Mouse (Mus musculus) myocyte (in vitro differentiated cells): ENCODE measurements around the gene Iqsec2. TPM values are rescaled to one million over a fixed set of nuclear protein-coding genes. Genes with fewer than 3 reads are reported as not detected.
A peak's percentile ranks its signal among the peaks of the same experiment; 100 is the strongest.

Experiments
- H3K27me3 ChIP-seq: one replicate; pipeline ENCODE4 v1.6.1; 2011; ENCODE audit not compliant: control insufficient read depth, insufficient read depth, insufficient read length
- H3K36me3 ChIP-seq: one replicate; pipeline ENCODE4 v1.6.1; 2011; ENCODE audit not compliant: control insufficient read depth, insufficient read depth
- H3K4me2 ChIP-seq: one replicate; pipeline ENCODE4 v1.6.1; 2011; ENCODE audit warnings: low read depth, control low read depth
- H3K4me3 ChIP-seq: one replicate; pipeline ENCODE4 v1.5.1; 2011; ENCODE audit warnings: mild to moderate bottlenecking, control low read depth, moderate library complexity
- H3K79me2 ChIP-seq: one replicate; pipeline ENCODE4 v1.6.1; 2011; ENCODE audit not compliant: control insufficient read depth, insufficient read depth
- H3ac ChIP-seq: one replicate; pipeline ENCODE4 v1.6.1; 2011; ENCODE audit not compliant: control insufficient read depth, insufficient read length
- CEBPB ChIP-seq: IDR thresholded peaks from 2 replicates; pipeline ENCODE4 v1.6.1; 2011; ENCODE audit warnings: mild to moderate bottlenecking, moderate library complexity; ENCODE audit not compliant: poor library complexity, insufficient read depth, severe bottlenecking
- E2F4 ChIP-seq: IDR thresholded peaks from one replicate; pipeline ENCODE4 v1.6.1; 2011; ENCODE audit warnings: mild to moderate bottlenecking, control low read depth, moderate library complexity; ENCODE audit not compliant: insufficient read depth
- MAX ChIP-seq: IDR thresholded peaks from one replicate; pipeline ENCODE4 v1.6.1; 2011; ENCODE audit warnings: low read depth, mild to moderate bottlenecking, control low read depth
- MYOD1 ChIP-seq, 3 experiments: IDR thresholded peaks; one replicate each; pipeline ENCODE4 v1.6.1; 2011; ENCODE audit warnings: control low read depth in 2 of 3, low read depth in 2 of 3, mild to moderate bottlenecking in 2 of 3, moderate library complexity in 1 of 3; ENCODE audit not compliant: insufficient read length in 2 of 3, control insufficient read depth in 1 of 3
- MYOG ChIP-seq, 3 experiments: IDR thresholded peaks; one replicate each; pipeline ENCODE4 v1.6.1; 2011; ENCODE audit warnings: control low read depth in 2 of 3, low read depth in 2 of 3, mild to moderate bottlenecking in 2 of 3; ENCODE audit not compliant: insufficient read length in 2 of 3, control insufficient read depth in 1 of 3, insufficient read depth in 1 of 3
- POLR2A ChIP-seq: IDR thresholded peaks from one replicate; pipeline ENCODE4 v1.6.1; 2011; ENCODE audit warnings: low read depth, mild to moderate bottlenecking, control low read depth, moderate library complexity; ENCODE audit not compliant: insufficient read length
- POLR2AphosphoS2 ChIP-seq: IDR thresholded peaks from one replicate; pipeline ENCODE4 v1.6.1; 2011; ENCODE audit warnings: low read depth, control low read depth; ENCODE audit not compliant: insufficient read length
- REST ChIP-seq: IDR thresholded peaks from one replicate; pipeline ENCODE4 v1.6.1; 2011; ENCODE audit warnings: mild to moderate bottlenecking, control low read depth, moderate library complexity; ENCODE audit not compliant: insufficient read depth, insufficient read length
- SRF ChIP-seq: IDR thresholded peaks from one replicate; pipeline ENCODE4 v1.6.1; 2011; ENCODE audit warnings: low read depth; ENCODE audit not compliant: control insufficient read depth, insufficient read length
- TCF12 ChIP-seq: IDR thresholded peaks from one replicate; pipeline ENCODE4 v1.6.1; 2011; ENCODE audit warnings: mild to moderate bottlenecking, control low read depth; ENCODE audit not compliant: poor library complexity, insufficient read depth, severe bottlenecking
- TCF3 ChIP-seq: IDR thresholded peaks from one replicate; pipeline ENCODE4 v1.6.1; 2011; ENCODE audit warnings: low read depth, control low read depth; ENCODE audit not compliant: insufficient read length
- USF1 ChIP-seq: IDR thresholded peaks from one replicate; pipeline ENCODE4 v1.6.1; 2011; ENCODE audit warnings: low read depth, mild to moderate bottlenecking, control low read depth, moderate library complexity
- polyA plus RNA-seq: library from polyadenylated mRNA; unstranded; fragments of >200 nt; fragmentation: generic; extraction: Trizol; gene quantifications from one replicate; pipeline ENCODE4 v1.2.1, GENCODE M21; 2012; ENCODE audit warnings: missing spikeins

The Iqsec2 gene
- polyA plus RNA-seq, 1 experiment: 11.2 TPM

DNA sequence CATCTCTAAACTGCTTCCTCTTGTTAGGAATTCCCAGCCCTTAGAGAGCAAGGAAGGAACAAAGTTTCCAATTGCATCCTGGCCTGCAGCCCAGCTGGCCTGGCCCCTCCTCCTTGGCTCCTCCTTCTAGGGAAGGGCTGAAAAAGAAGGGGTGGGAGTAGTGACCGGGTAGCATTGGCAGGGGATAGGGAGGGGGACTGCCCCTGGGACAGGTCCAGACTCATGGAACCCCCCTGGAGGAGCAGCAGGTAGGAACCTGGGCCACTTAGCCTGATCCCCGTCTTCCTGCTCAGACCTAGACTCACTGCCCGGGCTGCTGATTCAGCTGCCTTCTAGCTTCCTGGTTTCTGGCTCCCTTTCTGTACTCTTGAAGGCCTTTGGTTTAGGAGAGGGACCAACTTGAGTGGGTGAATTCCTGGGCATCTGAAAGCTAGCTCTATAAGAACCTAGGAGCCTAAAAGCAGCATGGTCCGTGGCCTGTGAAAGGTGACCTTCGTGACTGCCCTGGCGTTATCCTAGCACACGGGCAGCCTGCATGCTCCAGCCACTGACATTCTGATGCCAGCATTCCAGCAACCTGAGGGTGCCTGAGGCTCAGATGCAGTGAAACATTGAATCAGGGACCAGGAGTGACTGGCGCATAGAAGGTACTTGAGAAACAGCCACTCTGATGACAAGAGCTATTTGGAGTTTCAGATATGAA is 34.9 kb downstream of the Iqsec2 start:
- H3K27me3 ChIP-seq: no peaks in the 10 kb centered on the region
- TF ChIP-seq REST (no peak), POLR2A (peak; percentile 28)

GRCm38 (mm10) chrX:152179670-152180656 is 35.9 kb downstream of the Iqsec2 start:
- Histone ChIP-seq H3K4me3 (peak overlapping the region; percentile 20), H3K36me3 (no peaks in the 10 kb centered on the region), H3K4me2 (peak overlapping the region; percentile 67), H3K27me3 (no peaks in the 10 kb centered on the region), H3ac (no peak overlapping the region), H3K79me2 (no peaks in the 10 kb centered on the region)
- TF ChIP-seq POLR2A (no peak), REST (no peak), USF1 (no peak), CEBPB (no peak), MYOG (IDR thresholded peaks at IDR 0.05; ENCODE audit: control insufficient read depth in 1 of 3, insufficient read depth in 1 of 3, insufficient read length in 2 of 3, low read depth in 2 of 3) (no peak), MYOD1 (IDR thresholded peaks at IDR 0.05; ENCODE audit: control insufficient read depth in 1 of 3, insufficient read length in 2 of 3, low read depth in 2 of 3) (no peak), TCF12 (no peak), E2F4 (no peak), TCF3 (no peak), SRF (no peak), MAX (no peak), POLR2AphosphoS2 (no peak)

More for the DNA sequence above, 34.9 kb downstream of the Iqsec2 start:
- Histone ChIP-seq H3ac (no peak overlapping the region), H3K4me2 (peak overlapping the region; percentile 67), H3K4me3 (peak overlapping the region; percentile 20), H3K79me2 (no peaks in the 10 kb centered on the region), H3K36me3 (no peaks in the 10 kb centered on the region)

DNA sequence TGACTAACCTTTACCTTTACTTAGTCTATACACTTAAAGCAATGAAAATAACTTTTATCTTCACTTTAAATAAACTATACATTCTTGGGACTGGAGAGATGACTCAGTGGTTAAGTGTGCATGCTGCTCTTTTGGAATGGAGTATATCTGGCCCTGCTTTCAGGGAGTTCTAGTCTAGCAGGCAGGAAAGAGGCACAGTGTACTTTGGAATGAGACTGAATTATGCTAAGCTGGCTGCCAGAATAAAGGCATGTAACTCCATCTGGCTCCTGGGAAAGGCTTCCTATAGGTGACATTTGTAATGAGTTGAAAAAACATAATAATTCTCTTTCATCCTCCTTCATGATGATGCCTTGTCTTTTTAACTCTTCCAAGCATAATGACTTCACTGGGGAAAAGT is 43.1 kb downstream of the Iqsec2 start:
- Histone ChIP-seq H3K4me3 (no peak overlapping the region), H3K27me3 (no peaks in the 10 kb centered on the region), H3K4me2 (no peak overlapping the region), H3ac (no peak overlapping the region), H3K79me2 (no peaks in the 10 kb centered on the region), H3K36me3 (no peaks in the 10 kb centered on the region)
- no peak for TF ChIP-seq USF1
- TF ChIP-seq POLR2AphosphoS2: no peak
- TF ChIP-seq MYOD1 (IDR thresholded peaks at IDR 0.05; ENCODE audit: control insufficient read depth in 1 of 3, insufficient read length in 2 of 3, low read depth in 2 of 3): no peak
- TF ChIP-seq TCF3: no peak
- no peak for TF ChIP-seq TCF12
- TF ChIP-seq SRF: no peak
- TF ChIP-seq CEBPB: no peak
- no peak for TF ChIP-seq POLR2A
- TF ChIP-seq MYOG (IDR thresholded peaks at IDR 0.05; ENCODE audit: control insufficient read depth in 1 of 3, insufficient read depth in 1 of 3, insufficient read length in 2 of 3, low read depth in 2 of 3): no peak
- TF ChIP-seq REST: no peak
- no peak for TF ChIP-seq E2F4
- TF ChIP-seq MAX: no peak

GRCm38 (mm10) chrX:152191266-152191665 is 47.2 kb downstream of the Iqsec2 start:
- Histone ChIP-seq H3K79me2 (no peaks in the 10 kb centered on the region), H3K4me2 (no peak overlapping the region), H3K36me3 (no peaks in the 10 kb centered on the region), H3K4me3 (no peak overlapping the region), H3ac (no peak overlapping the region), H3K27me3 (no peaks in the 10 kb centered on the region)
- TF ChIP-seq MYOD1 (IDR thresholded peaks at IDR 0.05; ENCODE audit: control insufficient read depth in 1 of 3, insufficient read length in 2 of 3, low read depth in 2 of 3) (no peak), TCF12 (no peak), MAX (no peak), USF1 (no peak), E2F4 (no peak), REST (no peak), SRF (no peak), POLR2AphosphoS2 (no peak), POLR2A (no peak), TCF3 (no peak)
